Mouse (Mus musculus) activated CD4-positive, CD25-positive, alpha-beta regulatory T cell, adult 4 months (primary cell): ENCODE results near the gene Pid1. TPM values are rescaled to one million over a fixed set of nuclear protein-coding genes. Genes with fewer than 3 reads are reported as not detected.

Source experiments
- ATAC-seq: one replicate; pipeline ENCODE4 v1.8.0; 2017
- polyA plus RNA-seq, 2 experiments: library from polyadenylated mRNA; unstranded; fragments of 100-300 nt; shearing (Covaris generic); gene quantifications; one replicate each; pipeline ENCODE4 v1.2.1; 2017

Gene Pid1
- polyA plus RNA-seq, 2 experiments from 2014 or later, result 0.28 to 0.70 TPM

DNA sequence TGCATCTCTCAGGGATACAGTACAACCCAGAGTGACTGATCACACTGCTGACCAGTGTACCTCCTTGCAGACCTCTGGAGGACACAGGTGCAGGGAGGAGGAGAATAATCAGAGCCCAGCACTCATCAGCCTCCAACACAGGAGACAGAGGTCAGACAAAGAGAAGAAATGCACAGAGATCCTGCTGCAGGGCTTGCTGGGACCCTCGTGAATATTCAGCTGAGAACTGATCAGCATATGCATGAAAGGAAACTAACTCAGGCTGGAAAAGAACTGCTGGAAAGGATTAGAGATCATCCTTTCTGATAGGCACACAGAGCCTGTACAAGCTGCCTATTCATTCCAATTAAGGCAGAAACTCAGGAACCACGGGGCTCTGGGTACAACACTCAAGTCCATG, 186.9 kb downstream of the Pid1 start:
- no peak for ATAC-seq

DNA sequence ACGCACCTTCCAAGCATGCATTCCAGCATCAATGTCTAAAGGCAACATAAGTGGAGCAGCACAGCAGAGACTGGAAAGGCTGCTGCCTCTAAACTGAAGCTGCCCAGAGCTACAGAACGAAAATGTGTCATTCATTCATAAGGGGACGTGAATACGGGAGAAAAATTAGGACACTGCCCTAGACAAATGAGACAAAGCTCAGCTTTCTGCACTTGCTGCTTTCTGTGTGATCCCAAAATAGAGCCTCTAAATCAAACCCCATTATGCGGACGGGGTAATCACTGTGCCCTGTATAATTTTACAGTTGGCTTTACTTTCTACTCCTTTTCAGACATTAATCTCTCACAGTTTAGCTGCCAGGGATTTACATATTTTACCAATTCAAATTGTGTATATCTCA, 191.0 kb downstream of the Pid1 start:
- no peak for ATAC-seq

DNA sequence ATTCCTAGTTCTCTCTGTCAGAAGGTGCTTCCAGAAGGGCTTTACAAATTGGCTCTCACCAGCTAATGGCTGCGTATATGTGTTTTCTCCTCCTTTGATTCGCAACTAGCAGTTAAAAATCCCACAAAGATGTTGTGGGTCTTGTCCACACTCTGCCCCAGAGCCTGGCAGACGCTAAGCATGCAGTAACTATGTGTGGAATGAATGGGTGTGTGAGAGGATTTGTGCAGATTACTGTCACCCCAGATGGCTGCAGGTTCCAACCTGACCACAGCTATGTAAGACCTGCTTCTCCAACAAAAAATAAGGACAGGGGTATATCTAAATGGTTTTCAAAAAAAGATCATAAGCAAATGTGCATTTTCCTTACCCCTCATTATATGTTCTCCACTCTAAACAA, 206.2 kb downstream of the Pid1 start:
- ATAC-seq, result no peak

DNA sequence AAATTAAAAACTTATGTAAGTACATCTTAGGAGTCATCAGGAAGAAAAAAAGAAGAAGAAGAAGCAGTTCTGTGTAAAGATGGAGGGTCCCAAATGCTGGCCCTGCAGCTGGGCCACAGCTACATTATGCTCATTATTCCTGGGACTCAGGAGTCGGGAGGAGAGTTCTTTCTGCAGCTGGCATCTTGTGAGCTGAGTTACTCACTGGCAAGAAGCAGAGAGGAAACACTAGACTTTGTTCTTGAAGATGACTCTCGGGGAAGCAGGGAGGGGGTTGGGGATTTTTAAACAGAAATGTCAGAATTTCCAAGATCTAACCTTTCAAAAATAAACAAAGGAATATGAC, 208.4 kb downstream of the Pid1 start:
- no peak for ATAC-seq

DNA sequence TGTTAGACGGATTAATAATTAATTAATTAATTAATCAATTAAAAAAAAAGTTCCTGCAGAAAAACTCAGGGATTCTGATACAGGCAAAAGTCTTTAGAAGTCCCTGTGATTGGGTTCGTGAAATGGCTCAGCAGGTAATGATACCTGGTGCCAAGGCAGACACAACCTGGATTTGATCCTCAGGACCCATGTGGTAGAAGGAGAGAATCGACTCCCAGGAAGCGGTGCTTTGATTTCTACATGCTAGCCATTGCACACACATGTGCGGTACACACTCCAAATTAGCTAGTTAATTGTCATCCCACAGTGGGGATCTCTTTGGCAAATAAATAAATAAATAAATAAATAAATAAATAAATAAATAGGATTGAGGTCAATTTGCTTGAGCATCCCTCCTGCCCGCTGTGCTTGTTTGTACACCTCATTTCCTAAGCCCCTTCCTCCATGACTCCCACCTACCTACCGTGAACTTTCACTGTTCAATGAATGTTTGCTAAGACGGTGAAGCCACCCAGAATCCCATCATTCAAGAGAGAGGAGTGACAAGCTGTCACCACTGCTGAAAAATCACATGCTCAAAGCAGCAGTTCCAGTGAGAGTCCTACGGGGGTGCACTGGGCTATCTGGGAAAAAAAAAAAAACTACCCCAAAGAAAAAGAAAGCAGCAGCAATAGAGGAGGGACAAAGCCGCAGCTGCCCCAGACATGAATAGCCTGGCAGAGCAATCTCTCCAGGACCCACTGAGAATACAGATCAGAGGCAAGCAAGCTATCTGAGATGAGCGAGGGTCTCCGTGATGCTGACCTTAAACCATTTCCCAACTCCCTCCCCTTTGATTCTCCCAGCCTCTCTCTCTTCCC, 209.0 kb downstream of the Pid1 start:
- no peak for ATAC-seq

DNA sequence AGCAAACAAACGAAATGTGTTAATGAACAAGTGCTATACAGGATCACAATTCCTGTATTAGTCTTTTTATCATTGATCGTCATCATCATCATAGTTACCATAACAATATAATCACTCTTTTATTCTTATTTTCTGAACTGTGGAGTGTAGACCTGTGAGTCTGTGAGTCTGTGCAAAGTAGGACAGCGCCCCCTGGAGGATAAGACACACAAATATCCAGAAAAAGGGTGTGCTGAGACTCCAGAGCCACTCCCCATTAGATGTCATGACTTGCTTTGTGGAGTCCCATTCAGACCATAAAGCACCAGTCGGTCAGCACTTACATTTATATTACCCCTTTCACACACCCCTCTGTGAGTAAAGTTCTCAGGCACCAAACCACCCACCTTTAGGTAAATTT, 210.0 kb downstream of the Pid1 start:
- ATAC-seq, result no peak

DNA sequence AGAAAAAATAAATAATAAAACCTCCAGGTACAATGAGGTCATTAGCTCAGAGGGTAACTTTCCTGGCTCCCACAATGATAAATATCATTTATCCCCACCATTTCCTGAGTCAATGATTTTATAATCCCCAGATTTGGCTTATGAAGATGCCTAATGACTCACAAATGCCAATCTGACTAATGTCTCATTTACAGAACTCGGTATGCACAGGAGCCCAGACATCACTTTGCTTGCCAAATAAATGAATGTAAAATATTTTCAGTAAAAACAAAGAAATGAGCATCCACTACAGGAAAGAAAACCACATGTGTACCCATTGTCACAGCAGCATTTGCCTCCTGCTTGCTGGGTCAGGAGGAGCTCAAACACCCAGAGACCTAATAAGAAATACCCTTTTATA, 222.4 kb downstream of the Pid1 start:
- ATAC-seq, result no peak

DNA sequence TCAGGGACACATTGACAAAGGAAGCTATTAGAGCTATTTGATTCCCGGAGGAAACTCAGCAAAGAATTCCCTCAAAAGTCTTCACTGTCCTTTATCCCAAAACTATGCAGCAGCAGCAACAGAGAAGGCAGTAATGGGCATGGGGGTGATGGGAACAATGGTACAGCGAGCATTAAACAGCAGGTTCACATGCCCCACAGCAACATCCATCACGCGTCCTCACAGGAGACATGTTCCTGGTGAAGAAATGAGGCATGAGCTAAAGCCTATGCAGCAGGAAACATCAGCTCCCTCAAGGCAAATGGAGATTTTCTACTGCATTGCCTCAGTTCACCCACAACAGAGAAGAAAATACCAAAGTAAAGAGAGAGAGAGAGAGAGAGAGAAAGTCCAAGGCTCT, 231.5 kb downstream of the Pid1 start:
- no peak for ATAC-seq

DNA sequence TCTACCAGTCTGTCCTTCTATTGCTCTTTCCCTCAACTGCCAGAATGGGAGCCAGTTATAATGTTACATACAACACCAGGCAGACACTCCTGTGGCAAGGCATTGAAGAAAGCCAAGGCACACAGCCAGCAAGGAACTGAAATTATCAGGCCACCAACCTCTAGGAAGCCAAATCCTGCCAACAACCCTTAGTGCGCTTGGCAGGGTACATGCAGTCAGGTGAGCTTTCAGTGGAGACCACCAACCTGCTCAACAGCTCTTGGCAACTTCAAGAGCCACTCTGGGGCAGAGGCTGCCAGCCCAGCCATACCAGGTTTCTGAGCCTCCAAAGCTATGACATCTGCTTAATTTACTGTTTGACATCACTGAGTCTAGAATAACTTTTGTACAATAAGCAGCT, 232.2 kb downstream of the Pid1 start:
- ATAC-seq, result no peak

DNA sequence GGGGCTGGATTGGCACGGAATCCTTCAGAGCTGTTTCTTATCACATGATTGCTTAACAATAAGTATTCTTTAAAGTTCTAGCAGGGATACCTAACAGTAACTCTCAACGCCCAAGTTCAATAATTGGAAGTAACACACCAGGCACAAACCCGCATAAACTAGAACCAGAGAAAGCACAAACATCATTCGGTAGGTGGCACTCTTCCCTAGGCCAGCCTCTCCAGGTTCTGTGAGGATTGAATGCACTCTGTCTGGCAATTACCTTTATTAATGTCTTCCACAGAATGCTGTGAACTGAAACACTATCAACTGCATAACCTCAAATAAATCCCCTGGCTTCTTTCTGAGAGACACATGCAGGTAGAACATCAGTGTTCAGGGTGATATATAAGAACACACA, 235.5 kb downstream of the Pid1 start:
- no peak for ATAC-seq

DNA sequence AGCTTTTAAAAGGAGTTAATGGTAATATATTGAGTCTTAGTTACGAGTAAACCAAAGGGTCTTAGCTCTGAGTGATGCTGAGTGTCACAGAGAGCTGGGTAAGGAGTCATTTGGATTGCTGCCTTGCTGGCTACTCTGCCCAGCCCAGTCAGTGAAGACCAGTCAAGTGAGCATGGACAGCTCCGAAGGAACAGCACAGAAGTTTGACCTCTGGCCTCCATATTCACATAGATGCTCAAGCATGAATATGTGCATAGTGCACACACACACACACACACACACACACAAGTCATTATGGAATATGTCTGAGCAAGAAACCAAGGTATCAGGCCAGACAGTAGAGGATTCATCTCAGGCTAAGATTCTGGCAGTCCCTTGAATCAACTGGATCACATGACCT, 244.7 kb downstream of the Pid1 start:
- ATAC-seq, result no peak

DNA sequence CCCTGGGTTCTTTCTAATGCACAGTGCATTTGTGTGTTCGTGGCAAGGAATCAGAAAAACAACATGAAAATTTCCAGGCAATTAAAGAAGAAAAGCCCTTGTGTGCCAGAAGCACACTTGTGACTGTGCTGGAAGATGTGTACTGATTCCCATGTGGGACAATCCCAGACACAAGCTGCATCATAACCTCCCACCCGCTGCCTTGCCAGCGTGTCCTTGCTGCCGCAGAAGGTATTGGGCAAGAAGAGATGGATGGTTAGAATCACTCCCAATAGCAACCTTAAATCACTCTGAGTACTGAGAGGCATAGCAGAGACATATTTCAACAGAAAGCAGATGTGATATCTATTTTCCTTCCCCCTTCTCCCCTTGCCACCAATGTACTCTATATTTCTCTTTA, 257.2 kb downstream of the Pid1 start:
- ATAC-seq, result no peak

DNA sequence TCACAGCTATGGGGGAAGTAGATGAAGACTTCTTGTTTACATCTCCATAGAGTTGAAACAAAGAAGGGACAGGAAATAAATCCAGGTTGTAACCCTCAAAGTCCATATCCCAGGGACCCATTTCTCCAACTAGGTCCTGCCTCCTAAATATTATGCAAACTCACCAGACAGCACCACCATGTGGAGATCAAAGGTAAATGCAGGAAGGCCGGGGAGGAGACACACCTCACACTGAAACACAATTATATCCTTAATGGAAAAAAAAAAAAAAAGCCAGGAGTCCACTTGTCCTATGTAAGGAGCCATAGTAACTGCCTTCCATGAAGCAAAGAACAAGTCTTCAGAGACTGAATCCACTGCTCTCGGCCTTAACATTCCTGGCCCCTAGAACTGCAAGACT, 261.9 kb downstream of the Pid1 start:
- no peak for ATAC-seq

DNA sequence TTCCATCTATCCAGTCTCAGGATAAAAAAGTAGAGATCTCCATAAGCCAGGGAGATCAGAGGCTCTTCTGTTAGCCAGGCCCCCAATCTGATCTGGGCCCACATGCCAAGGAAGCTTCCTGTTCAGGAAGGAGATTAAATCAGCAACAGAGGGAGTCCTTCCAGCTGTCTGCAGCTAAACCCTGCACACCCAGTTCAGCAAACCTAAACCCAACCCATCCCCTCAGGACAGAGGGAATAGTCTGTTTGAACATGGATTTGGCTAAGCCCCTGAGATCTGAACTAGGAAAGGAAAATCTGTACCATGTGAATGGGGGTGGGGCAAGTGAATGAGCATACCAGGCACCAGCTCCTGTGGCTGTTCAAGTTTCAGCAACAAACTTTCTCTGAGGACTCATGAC, 266.6 kb downstream of the Pid1 start:
- ATAC-seq, result no peak

DNA sequence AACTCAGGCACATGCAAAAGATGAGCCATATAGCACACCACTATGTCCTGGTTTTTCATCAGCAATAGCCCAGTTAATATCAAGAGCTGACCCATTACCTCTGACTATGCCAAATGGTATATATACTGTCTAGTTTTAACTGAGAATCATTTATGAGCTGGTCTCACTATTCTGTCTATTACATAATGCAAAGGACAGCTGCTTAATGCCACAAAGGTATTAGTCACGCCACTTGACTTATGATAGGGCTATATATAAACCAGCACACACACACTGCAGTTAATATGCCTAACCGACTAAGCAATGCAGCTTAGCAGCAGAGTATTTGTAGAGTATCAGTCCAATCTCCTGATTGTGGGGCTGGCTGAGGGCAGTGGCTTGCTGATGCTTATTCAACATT, 270.7 kb downstream of the Pid1 start:
- ATAC-seq, result no peak

DNA sequence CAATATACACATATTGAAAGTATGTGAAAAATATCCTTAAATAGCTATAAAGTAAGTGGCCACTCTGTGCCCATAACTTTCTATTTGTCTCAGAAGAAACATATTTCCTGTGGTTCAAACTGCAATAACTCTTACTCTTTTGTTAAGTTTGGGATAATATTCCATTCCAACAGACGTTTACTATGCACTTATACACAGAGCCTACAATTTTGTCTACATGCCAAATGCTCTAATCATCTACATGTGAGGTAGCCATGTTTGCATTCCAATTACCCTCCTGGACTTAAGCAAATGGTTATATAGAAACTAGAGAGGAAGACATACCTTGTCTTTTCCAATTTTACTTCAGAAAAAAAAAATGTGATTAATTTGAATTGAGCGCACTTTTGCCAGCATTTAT, 274.3 kb downstream of the Pid1 start:
- ATAC-seq, result no peak

DNA sequence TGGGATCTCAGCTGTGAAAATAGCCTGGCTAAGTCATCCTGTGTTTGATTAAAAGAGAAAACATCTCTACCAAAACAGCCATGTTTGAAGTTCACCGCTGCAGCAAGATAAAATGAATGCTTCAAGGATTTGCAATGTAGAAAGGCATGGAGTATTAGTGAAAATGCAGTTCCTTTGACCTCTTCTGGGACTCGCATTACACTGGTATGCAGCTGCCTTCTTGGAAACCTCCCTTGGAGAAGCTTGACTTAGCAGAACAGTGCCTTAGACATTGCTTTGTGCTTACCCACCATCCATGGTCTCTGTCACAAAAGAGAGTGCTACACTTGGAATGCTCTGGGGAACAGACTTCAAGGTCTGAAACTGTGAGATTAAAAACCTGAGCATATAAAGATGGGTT, 276.0 kb downstream of the Pid1 start:
- ATAC-seq, result no peak

DNA sequence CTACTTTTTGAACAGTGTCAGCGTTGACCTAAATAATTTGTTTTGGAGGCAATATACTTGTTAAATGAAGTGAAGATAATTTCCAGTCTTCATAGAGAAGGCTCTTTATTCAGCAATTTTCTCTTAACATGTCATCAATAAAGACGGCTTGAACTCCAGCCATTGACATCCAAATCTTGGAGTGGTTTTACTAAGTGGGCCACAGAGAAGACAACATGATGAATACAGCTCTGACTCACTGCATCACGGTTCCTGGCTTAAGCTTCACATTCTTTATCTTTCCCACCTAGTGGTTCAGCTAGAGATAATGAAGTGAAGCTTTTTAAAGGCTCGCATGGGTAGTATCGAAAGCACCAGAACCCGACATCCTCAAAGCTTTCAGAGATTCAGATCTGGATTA, 276.7 kb downstream of the Pid1 start:
- no peak for ATAC-seq

DNA sequence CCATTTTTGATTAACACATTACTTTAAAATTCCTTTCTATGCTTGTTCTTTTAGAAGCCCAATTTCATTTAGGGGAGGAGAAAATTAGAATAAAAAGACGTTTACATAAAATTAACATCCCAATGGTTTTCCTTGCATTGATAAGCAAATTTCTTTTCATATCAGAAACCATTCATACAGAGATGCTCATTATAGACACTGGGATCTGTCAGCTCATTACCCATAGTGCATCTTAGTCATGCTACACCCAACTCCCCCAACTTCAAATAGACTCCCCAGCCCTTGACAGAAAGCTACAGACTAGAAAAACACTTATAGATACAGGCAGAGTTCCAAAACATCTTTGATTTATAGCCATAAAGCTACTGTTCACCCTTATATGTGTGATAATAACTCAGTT, 277.5 kb downstream of the Pid1 start:
- no peak for ATAC-seq

DNA sequence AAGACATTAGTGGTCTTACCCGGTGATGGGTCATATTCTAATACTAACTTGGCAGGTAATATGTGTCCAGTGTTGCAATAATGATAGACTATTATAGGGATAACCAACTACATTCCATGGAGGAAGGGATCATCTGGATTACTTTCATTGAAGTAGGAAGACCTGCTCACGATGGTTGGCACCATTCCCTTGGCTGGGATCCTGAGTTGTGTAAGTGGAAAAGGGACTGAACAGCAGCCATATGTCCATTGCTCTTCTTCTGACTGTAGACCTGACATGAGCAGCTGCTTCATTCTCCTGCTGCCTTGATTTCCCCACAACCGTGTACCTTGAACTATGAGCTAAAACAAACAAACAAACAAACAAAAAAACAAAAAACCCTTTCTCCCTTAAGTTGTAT, 278.6 kb downstream of the Pid1 start:
- no peak for ATAC-seq

DNA sequence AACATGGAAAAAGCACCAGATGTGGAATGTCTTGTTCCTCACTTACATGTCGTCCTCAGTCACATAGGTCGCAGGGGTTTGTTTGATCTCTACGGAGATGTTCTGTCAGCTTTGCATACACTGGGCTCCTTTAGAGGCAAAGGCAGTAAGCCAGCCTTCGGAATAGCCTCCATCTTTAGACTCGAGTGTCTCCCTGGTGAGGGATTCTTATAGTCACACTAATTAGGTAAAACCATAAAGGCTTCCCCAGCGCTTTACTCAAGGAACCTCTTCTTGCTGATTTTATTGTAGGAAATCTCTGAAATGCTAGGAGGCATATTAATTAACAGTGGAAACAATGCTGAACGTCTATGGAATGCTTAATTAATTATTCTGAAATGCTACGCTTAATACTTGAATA, 284.4 kb downstream of the Pid1 start:
- no peak for ATAC-seq

DNA sequence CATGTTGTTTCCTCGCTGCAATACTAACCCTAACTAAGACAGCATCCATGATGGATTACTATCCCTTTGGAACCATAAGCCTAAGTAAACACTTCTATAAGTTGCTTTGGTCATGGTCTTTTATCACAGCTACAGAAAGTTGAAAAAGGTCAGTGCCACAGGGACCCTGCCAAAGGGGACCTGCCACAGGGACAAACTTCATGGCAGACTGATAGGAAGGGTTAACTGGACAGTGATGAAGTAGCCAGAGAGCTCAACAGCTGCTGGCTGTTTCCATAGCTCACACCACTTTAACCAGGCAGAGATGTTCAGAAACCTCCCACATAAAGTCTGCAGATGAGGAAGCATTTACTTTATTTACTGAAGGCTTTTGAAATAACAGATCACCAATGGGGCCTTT, 287.0 kb downstream of the Pid1 start:
- ATAC-seq, result no peak

DNA sequence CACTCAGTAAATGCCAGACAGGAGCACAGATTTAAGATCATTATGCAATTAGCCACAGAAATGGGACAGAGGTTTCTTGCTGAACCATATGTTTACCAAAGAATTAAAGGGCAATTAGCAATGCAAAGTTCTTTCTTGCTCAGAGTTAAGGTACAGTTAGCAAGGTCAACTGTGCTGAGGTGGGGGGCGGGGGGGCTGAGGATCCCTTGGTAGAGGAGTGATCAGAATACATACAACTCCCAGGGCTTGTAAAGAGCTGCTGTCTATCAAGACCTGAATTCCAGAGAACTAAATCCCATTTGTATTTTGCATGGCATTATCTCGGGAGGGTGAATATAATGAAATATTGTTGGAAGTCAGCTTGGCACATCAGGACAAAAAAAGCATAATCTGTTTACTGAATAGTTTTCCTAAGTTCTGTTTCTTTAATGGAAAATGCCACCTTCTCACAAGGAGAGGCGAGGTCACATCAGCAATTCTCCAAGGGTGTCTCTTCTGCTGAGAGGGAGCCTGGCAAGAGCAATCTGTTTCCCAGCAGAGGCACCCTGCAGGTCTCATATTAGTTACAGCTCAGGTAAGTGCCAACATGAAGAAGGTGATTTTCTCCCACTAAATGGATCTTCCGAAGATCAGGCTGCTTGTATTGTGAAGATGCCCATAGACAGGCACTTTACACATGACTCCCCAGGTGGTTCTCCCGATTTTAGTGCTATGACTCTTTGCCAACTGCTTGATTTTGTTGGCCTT, 306.9 kb downstream of the Pid1 start:
- no peak for ATAC-seq

DNA sequence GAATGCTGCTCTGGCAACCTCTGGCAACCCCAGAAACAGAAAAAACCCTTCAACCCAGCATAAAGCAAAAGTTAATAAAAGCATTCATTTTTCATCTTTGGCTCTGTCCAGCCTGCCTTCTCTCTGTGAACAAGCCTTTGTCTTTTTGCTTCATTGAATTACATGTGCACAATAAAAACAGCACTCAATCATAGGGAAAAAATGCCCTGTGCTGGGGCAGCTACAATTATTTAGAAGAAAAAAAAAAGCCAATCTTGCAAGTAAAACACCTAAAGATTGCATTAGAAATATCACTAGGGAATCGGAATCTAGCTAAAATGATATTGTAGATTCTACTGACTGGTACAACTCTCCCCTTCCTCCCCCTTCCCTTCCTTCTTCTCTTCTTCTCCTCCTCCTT, 307.7 kb downstream of the Pid1 start:
- no peak for ATAC-seq

DNA sequence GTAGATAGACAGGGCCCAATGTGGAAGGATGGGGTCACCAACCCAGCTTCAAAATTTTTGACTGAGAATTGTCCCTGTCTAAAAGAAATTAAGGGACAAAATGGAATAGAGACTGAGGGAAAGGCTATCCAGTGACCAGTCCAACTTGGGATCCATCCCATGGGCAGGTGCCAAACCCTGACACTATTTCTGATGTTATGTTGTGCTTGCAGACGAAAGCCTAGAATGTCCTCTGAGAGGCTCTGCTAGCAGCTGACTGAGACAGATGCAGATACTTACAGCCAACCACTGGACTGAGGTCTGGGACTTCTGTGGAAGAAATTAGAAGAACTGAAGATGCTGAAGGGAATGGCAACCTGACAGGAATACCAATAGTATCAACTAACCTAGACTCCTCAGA, 338.2 kb downstream of the Pid1 start:
- no peak for ATAC-seq
